Mouse (Mus musculus) cortical plate, adult 2 months (tissue): ENCODE data around the gene Dab2ip.

Source experiments
- CTCF ChIP-seq: fragments of 200-500 bp; IDR thresholded peaks from 2 replicates; pipeline ENCODE4 v1.5.1; 2011; ENCODE audit warnings: mild to moderate bottlenecking, control low read depth, low read length; ENCODE audit not compliant: insufficient read depth; ENCODE audit errors: extremely low read depth
- POLR2A ChIP-seq: fragments of 200-500 bp; IDR thresholded peaks from 2 replicates; pipeline ENCODE4 v1.6.1; 2011; ENCODE audit warnings: mild to moderate bottlenecking, low read length, control low read depth; ENCODE audit not compliant: insufficient read depth; ENCODE audit errors: extremely low read depth

- no peak for TF ChIP-seq CTCF
- TF ChIP-seq POLR2A = no peak
Measured at GRCm38 (mm10) chr2:35627298-35627898, 69.3 kb downstream of the Dab2ip start.
